Comparison of ENCODE assay signal across 9 mouse cellular contexts in genomic region chr1:75244836-75245235, GRCm38 (mm10). TPM values are rescaled to one million over a fixed set of nuclear protein-coding genes. Genes with fewer than 3 reads are reported as not detected.
DNase-seq lines count a peak whose midpoint lies in the region; ATAC-seq and TF ChIP-seq lines count a peak whose summit lies in the region.
"Had no signal": no experiment of that assay in that cellular context is flagged by ENCODE, and none has a peak within 500 bp of the region (broad histone marks: within the 10 kb centered on the region; RNA-seq: fewer than 3 reads in every experiment).

No protein-coding gene starts in this region.

- H3K4me1 ChIP-seq in kidney, postnatal 0 days (replicated peaks; ENCODE audit: insufficient read depth, low read length), result peaks cover 7% of the 10 kb centered on the region; the same call in 1 of the 2 replicates
- H3K4me1 ChIP-seq in stomach, postnatal 0 days (replicated peaks; ENCODE audit: control insufficient read depth, insufficient read depth), result peaks cover 6% of the 10 kb centered on the region; the same call in 1 of the 2 replicates

- peaks cover 12% of the 10 kb centered on the region; the same call in 1 of the 2 replicates for H3K36me3 ChIP-seq in kidney, postnatal 0 days (ENCODE audit: insufficient read depth, low read length)
- H3K36me3 ChIP-seq in stomach, postnatal 0 days (ENCODE audit: control insufficient read depth, insufficient read depth, low read length), result peaks cover 14% of the 10 kb centered on the region; the same call in 1 of the 2 replicates

- peak; percentile 16; the same call in 1 of the 2 replicates for TF ChIP-seq CTCF in kidney, postnatal 0 days (IDR thresholded peaks at IDR 0.05; ENCODE audit: low read depth)
- peak; percentile 28; the same call in 1 of the 2 replicates for TF ChIP-seq CTCF in stomach, postnatal 0 days (IDR thresholded peaks at IDR 0.05; ENCODE audit: low read depth)

- no peak overlapping the region for H3K9ac ChIP-seq in kidney, postnatal 0 days (ENCODE audit: low read depth, low read length)
- no peak overlapping the region for H3K9ac ChIP-seq in stomach, postnatal 0 days (ENCODE audit: low read length)
- H3K9ac ChIP-seq: heart, embryonic 13.5 days had no signal

- no peaks in the 10 kb centered on the region for H3K9me3 ChIP-seq in kidney, postnatal 0 days (replicated peaks; ENCODE audit: low read length)
- H3K9me3 ChIP-seq in stomach, postnatal 0 days (ENCODE audit: control insufficient read depth, low read length), result no peaks in the 10 kb centered on the region
- H3K9me3 ChIP-seq: heart, embryonic 13.5 days had no signal

- ATAC-seq in granulocyte monocyte progenitor cell, adult 5-6 weeks (replicated peaks; ENCODE audit: poor library complexity, severe bottlenecking), result peak; percentile 93
- ATAC-seq in kidney, postnatal 0 days (replicated peaks; ENCODE audit: low FRiP score, low read depth), result peak; percentile 69
- peak; percentile 56 for ATAC-seq in stomach, postnatal 0 days (ENCODE audit: low FRiP score, low TSS enrichment)

- 25% methylated on average over 4 of the region's 4 CpGs for WGBS in kidney, postnatal 0 days
- 33% methylated on average over 4 of the region's 4 CpGs for WGBS in stomach, postnatal 0 days

- no peaks in the 10 kb centered on the region for H3K27me3 ChIP-seq in kidney, postnatal 0 days (ENCODE audit: insufficient read depth, low read length)
- H3K27me3 ChIP-seq in stomach, postnatal 0 days (ENCODE audit: control insufficient read depth, insufficient read depth, low read length), result no peaks in the 10 kb centered on the region
- H3K27me3 ChIP-seq: heart, embryonic 13.5 days had no signal

- no peak for TF ChIP-seq EP300 in stomach, postnatal 0 days (optimal IDR thresholded peaks at IDR 0.05)

- peak; percentile 55 for DNase-seq in adrenal gland, postnatal 14 days
- DNase-seq in adrenal gland, postnatal 25 days, result no peak
- peak; percentile 35 for DNase-seq in thymus, postnatal 25 days
- no peak for DNase-seq in thymus, postnatal 10 days (ENCODE audit: low spot score in 2 of 2)
- peak; percentile 81 for DNase-seq in kidney, postnatal 0 days (ENCODE audit: low spot score)
- DNase-seq in lung, postnatal 25 days (ENCODE audit: low spot score), result peak; percentile 45
- DNase-seq in stomach, postnatal 0 days (ENCODE audit: low spot score), result peak; percentile 52

- no peak overlapping the region for H3K4me3 ChIP-seq in kidney, postnatal 0 days (replicated peaks; ENCODE audit: low read depth, low read length)
- H3K4me3 ChIP-seq in stomach, postnatal 0 days (ENCODE audit: low read depth, low read length), result no peak overlapping the region
- H3K4me3 ChIP-seq: heart, embryonic 13.5 days had no signal

- no peak overlapping the region for H3K4me2 ChIP-seq in kidney, postnatal 0 days (ENCODE audit: low read length)
- H3K4me2 ChIP-seq in stomach, postnatal 0 days (replicated peaks; ENCODE audit: low read depth), result no peak overlapping the region
- H3K4me2 ChIP-seq: heart, embryonic 13.5 days had no signal

- no peak overlapping the region for H3K27ac ChIP-seq in kidney, postnatal 0 days
- H3K27ac ChIP-seq in stomach, postnatal 0 days (replicated peaks), result no peak overlapping the region
- H3K27ac ChIP-seq: heart, embryonic 13.5 days had no signal

RNA-seq across cellular contexts. Expression of gene Dnajb2, which starts 8.6 kb away (rescaled TPM):
- total RNA-seq in adrenal gland, postnatal 14 days (2021), result 49.3 and 66.8 TPM in 2 replicates
- total RNA-seq in adrenal gland, postnatal 25 days (2021), result 67.3 and 85.6 TPM in 2 replicates
- total RNA-seq in granulocyte monocyte progenitor cell, adult 5-6 weeks (2014; fragmentation: Nextera tagmentation), result 0.66 and 4.1 TPM in 2 replicates
- total RNA-seq in granulocyte monocyte progenitor cell, adult 5-6 weeks (2017), result 1.5 and 1.6 TPM in 2 replicates
- polyA plus RNA-seq in kidney, postnatal 0 days (2015; fragmentation: Nextera tagmentation; extraction: Ambion mirVana), result 30.4 and 31.3 TPM in 2 replicates
- 24.2 and 25.8 TPM in 2 replicates for polyA plus RNA-seq in stomach, postnatal 0 days (2015; fragmentation: Nextera tagmentation; extraction: Ambion mirVana)

RNA-seq across cellular contexts. Expression of gene A630095N17Rik, which starts 12.9 kb away (rescaled TPM):
- not detected in 2 replicates for total RNA-seq in adrenal gland, postnatal 14 days (2021)
- not detected in 2 replicates for total RNA-seq in adrenal gland, postnatal 25 days (2021)
- total RNA-seq in granulocyte monocyte progenitor cell, adult 5-6 weeks (2014; fragmentation: Nextera tagmentation), result not detected in 2 replicates
- total RNA-seq in granulocyte monocyte progenitor cell, adult 5-6 weeks (2017), result 2.7 TPM in 1 of 2 replicates, not detected in the other
- polyA plus RNA-seq in kidney, postnatal 0 days (2015; fragmentation: Nextera tagmentation; extraction: Ambion mirVana), result 0.18 TPM in 1 of 2 replicates, not detected in the other
- 0.25 TPM in 1 of 2 replicates, not detected in the other for polyA plus RNA-seq in stomach, postnatal 0 days (2015; fragmentation: Nextera tagmentation; extraction: Ambion mirVana)
- polyA plus RNA-seq: heart, embryonic 13.5 days had no signal

RNA-seq across cellular contexts. Expression of gene Ptprn, which starts 19.5 kb away (rescaled TPM):
- 46.5 and 57.2 TPM in 2 replicates for total RNA-seq in adrenal gland, postnatal 14 days (2021)
- total RNA-seq in adrenal gland, postnatal 25 days (2021), result 41.6 and 54.3 TPM in 2 replicates
- total RNA-seq in granulocyte monocyte progenitor cell, adult 5-6 weeks (2014; fragmentation: Nextera tagmentation), result not detected in 2 replicates
- not detected in 2 replicates for total RNA-seq in granulocyte monocyte progenitor cell, adult 5-6 weeks (2017)
- 0.08 and 0.13 TPM in 2 replicates for polyA plus RNA-seq in kidney, postnatal 0 days (2015; fragmentation: Nextera tagmentation; extraction: Ambion mirVana)
- 2.3 and 2.5 TPM in 2 replicates for polyA plus RNA-seq in stomach, postnatal 0 days (2015; fragmentation: Nextera tagmentation; extraction: Ambion mirVana)

RNA-seq across cellular contexts. Expression of gene Tuba4a, which starts 25.2 kb away (rescaled TPM):
- total RNA-seq in adrenal gland, postnatal 14 days (2021), result 42.9 and 53.1 TPM in 2 replicates
- total RNA-seq in adrenal gland, postnatal 25 days (2021), result 16.3 and 35.1 TPM in 2 replicates
- total RNA-seq in granulocyte monocyte progenitor cell, adult 5-6 weeks (2014; fragmentation: Nextera tagmentation), result 541 and 690 TPM in 2 replicates
- total RNA-seq in granulocyte monocyte progenitor cell, adult 5-6 weeks (2017), result 491 and 534 TPM in 2 replicates
- polyA plus RNA-seq in kidney, postnatal 0 days (2015; fragmentation: Nextera tagmentation; extraction: Ambion mirVana), result 171 and 200 TPM in 2 replicates
- 314 and 325 TPM in 2 replicates for polyA plus RNA-seq in stomach, postnatal 0 days (2015; fragmentation: Nextera tagmentation; extraction: Ambion mirVana)

RNA-seq across cellular contexts. Expression of gene Resp18, which starts 33.4 kb away (rescaled TPM):
- total RNA-seq in adrenal gland, postnatal 14 days (2021), result 119 and 126 TPM in 2 replicates
- 101 and 123 TPM in 2 replicates for total RNA-seq in adrenal gland, postnatal 25 days (2021)
- total RNA-seq in granulocyte monocyte progenitor cell, adult 5-6 weeks (2014; fragmentation: Nextera tagmentation), result not detected in 2 replicates
- not detected in 2 replicates for total RNA-seq in granulocyte monocyte progenitor cell, adult 5-6 weeks (2017)
- not detected in 2 replicates for polyA plus RNA-seq in kidney, postnatal 0 days (2015; fragmentation: Nextera tagmentation; extraction: Ambion mirVana)
- 7.7 and 8.7 TPM in 2 replicates for polyA plus RNA-seq in stomach, postnatal 0 days (2015; fragmentation: Nextera tagmentation; extraction: Ambion mirVana)
- polyA plus RNA-seq: heart, embryonic 13.5 days had no signal

Comparison
In these comparisons a context has a peak if more than half of its experiments do, and no peak if none do; other contexts are left out.
1. DNase-seq: peak in adrenal gland, postnatal 14 days (single experiment), thymus, postnatal 25 days (single experiment), kidney, postnatal 0 days (single experiment), lung, postnatal 25 days (single experiment) and stomach, postnatal 0 days (single experiment); none in adrenal gland, postnatal 25 days (single experiment) and thymus, postnatal 10 days (0 of 2).
2. RNA of gene Ptprn, which starts 19.5 kb away (total RNA-seq): 41.6 to 54.3 TPM in adrenal gland, postnatal 25 days and 46.5 to 57.2 TPM in adrenal gland, postnatal 14 days; not detected in granulocyte monocyte progenitor cell, adult 5-6 weeks; every median in the first group is over 10 times any median in the second.
3. Peak in every context shown above with its lines, with median percentiles within 50 percentile points of each other: ATAC-seq.